Mouse (Mus musculus) ES-Bruce4 (cell line): ENCODE results near the gene Neurl1b.

ENCODE experiments used
- CTCF ChIP-seq: IDR thresholded peaks from one replicate; pipeline ENCODE4 v1.8.1; 2011; ENCODE audit warnings: low read depth, low read length
- POLR2A ChIP-seq: IDR thresholded peaks from one replicate; pipeline ENCODE4 v1.8.1; 2011; ENCODE audit warnings: low read length; ENCODE audit not compliant: insufficient read depth

GRCm38 (mm10) chr17:26462634-26463170, 48.1 kb downstream of the Neurl1b start:
- no peak for TF ChIP-seq POLR2A
- peak; percentile 96 for TF ChIP-seq CTCF
